Mouse (Mus musculus): ENCODE results near the gene 4930426L09Rik. TPM values are rescaled to one million over a fixed set of nuclear protein-coding genes. Genes with fewer than 3 reads are reported as not detected.

Gene 4930426L09Rik
- 0.55 and 0.65 TPM in 2 replicates for polyA plus RNA-seq (2012; rRNA removed)

DNA sequence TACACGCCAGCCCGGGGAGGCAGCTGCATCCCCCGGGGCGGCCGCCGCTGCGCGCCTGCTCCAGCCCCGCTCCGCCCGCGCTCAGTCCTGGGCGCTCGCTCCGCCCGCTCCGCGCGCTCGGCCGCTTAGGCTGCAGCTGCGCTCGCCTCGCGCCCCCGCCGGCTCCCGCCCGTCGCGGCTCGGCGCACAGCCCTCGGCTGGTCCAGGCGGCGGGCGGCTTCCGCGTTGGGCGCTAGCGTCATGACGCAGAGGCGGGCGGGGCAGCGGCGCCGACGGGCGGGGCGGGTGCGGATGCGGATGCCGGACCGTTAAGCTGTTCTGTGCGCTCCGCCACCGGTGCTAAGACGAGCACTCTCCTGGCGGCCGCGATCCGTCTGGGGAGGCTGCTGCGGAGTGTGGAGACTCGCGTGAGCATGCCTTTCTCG, at the start of gene 4930426L09Rik, which contains the start of gene Pip4k2a:
TSS of gene 4930426L09Rik (plus strand) at position 290 of the 425 bp plus-strand sequence.
TSS of gene Pip4k2a (minus strand) at position 73 of the 425 bp plus-strand sequence.

Other genes with a start within 250 kb of the 4930426L09Rik start
- 15.3 and 15.7 TPM in 2 replicates for gene Pip4k2a, start 217 bp upstream of the 4930426L09Rik start, polyA plus RNA-seq (2012; rRNA removed)
- gene Armc3, start 201.0 kb downstream of the 4930426L09Rik start, polyA plus RNA-seq (2012; rRNA removed): 0.60 and 0.63 TPM in 2 replicates

All from central nervous system, embryonic 14 days (tissue).